Mouse (Mus musculus) cerebellum, postnatal 4 days (tissue): ENCODE measurements around the gene Kctd19.
A peak's percentile ranks its signal among the peaks of the same experiment; 100 is the strongest.

ENCODE experiments used
- DNase-seq, 2 experiments: peaks; one replicate each; pipeline ENCODE4 v3.0.0; 2022; ENCODE audit warnings: low spot score in 2 of 2, mixed read lengths in 1 of 2

Kctd19 gene

GRCm38 (mm10) chr8:105413391-105413790 lies at the start of gene Kctd19, which contains the start of gene Lrrc36:
Kctd19 (minus strand) TSS chr8:105413502.
Lrrc36 (plus strand) TSS chr8:105413571.
- DNase-seq = peak; percentile 42 to 64

GRCm38 (mm10) chr8:105461085-105461803 lies 47.9 kb upstream of the Kctd19 start:
- DNase-seq = no peak

DNA sequence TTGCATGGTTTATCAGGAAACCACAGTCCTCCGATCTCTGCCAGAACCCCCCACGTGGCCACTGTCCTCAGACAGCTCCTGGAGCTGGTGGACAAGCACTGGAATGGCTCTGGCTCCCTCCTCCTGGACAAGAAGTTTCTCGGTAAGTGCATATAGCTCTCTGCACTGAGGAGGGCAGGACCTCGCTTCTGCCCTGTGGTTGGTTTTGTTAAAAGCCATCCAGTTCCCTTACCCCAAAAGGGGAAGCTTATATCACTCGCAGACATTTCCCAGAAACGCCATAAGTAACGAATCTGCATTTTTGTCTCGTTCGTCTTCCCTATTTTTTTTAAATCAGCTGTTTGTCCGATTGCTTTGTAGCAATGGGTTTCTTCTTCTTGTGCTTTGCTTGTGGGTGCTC lies 41.9 kb upstream of the Kctd19 start:
- DNase-seq = no peak

GRCm38 (mm10) chr8:105454088-105454487 lies 40.8 kb upstream of the Kctd19 start:
- DNase-seq = no peak

GRCm38 (mm10) chr8:105453296-105453695 lies 40.0 kb upstream of the Kctd19 start:
- no peak for DNase-seq

DNA sequence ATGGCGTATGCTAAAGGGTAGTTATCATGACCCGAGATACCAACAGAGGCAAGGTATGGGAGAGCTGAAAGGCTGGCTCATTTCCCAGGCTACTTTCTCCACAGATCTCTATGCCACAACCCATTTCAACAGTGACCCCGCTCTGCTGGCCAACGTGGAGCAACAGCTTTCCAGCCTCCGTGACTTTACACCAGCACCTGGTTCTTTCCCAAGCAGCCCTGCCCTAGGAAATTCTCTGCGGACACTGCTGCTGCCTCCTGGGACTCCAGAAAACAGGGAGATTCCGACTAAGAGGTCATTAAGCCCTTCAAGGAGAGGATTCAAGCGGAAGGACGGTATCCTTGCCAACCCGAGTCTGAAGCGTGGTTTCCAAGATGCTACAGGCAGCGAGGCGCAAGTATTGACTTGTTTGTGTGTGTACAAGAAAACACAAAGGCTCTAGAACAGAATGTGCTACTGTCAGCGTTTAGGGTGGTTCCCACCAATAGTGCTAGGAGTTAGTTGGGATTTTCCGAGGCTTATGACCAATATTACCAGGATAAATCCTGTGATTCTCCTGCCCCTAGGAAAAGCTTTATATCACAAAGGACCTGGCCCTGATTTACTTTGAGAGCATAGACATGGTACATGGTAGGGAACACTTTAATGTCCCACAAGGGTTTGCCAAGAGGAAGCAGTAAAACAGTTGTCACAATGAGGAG lies 38.8 kb upstream of the Kctd19 start:
- no peak for DNase-seq

- no peak for DNase-seq
Observed at GRCm38 (mm10) chr8:105450977-105451376, 37.7 kb upstream of the Kctd19 start.

DNA sequence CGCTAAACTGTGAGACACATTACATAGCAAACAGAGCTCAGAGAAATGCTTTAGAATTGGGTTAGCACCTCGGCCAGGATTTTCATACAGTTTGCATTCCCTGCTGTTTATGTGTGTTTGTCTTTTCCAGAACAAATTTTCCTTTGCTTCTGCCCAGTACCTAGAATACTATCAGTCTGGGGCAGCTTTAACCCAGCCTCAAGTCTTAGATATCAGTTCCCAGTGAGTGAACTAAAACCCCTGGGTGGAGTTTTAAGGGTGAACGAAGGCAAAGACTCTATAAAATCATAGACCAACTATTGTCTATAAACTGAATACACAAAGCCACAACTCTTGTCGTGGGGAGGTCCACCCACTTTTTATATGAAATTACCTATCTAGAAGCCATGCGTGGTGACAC lies 35.3 kb upstream of the Kctd19 start:
- no peak for DNase-seq

DNA sequence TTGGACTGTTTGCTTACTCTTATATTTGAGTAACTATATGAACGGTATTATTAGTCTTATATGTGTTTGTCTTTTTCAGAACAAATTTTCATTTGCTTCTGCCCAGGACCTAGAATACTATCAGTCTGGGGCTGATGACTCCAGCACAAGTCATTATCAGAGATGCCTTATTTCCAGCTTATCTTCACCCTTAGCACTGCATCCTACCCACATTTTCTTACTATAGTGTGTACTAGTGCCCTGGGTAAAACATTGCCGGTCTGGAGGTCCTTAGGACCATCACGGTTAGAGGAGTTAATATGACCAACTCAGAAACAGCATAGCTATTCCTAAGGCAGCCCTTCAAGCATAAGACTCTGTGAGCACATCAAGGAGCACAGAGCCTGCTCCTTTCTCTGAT lies 34.9 kb upstream of the Kctd19 start:
- DNase-seq = no peak

GRCm38 (mm10) chr8:105446127-105446552 lies 32.8 kb upstream of the Kctd19 start:
- DNase-seq = peak in 1 of 2 experiments; percentile 51

- DNase-seq = no peak
Observed at GRCm38 (mm10) chr8:105445296-105446126, 32.2 kb upstream of the Kctd19 start.

- no peak for DNase-seq
Observed at GRCm38 (mm10) chr8:105442661-105443060, 29.4 kb upstream of the Kctd19 start.

DNA sequence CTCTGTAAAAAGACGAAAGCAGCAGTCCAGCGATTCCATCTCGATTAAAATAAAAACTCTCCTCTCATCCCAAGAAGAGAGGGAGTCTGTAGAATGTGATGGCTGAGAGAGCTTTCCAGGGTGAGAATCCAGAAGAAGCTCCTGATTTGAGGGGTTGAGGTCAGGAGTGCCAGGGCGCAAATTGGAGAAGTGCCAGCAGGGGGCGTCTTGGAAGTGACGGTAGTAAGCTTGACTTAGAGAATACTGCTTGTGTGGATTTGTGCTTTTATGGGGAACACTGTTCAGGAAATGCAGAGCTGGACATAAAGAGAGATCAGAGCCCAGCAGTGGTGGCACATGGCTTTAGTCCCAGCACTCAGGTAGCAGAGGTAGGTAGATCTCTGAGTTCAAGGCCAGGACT lies 28.1 kb upstream of the Kctd19 start:
- DNase-seq = peak in 1 of 2 experiments; percentile 63

GRCm38 (mm10) chr8:105438865-105439264 lies 25.6 kb upstream of the Kctd19 start:
- DNase-seq = peak; percentile 33 to 52

- DNase-seq = no peak
Observed at GRCm38 (mm10) chr8:105437078-105437748, 23.9 kb upstream of the Kctd19 start.

GRCm38 (mm10) chr8:105436218-105436617 lies 22.9 kb upstream of the Kctd19 start:
- no peak for DNase-seq

GRCm38 (mm10) chr8:105434136-105434535 lies 20.8 kb upstream of the Kctd19 start:
- no peak for DNase-seq

GRCm38 (mm10) chr8:105433511-105433910 lies 20.2 kb upstream of the Kctd19 start:
- no peak for DNase-seq

- no peak for DNase-seq
Observed at GRCm38 (mm10) chr8:105433021-105433420, 19.7 kb upstream of the Kctd19 start.

GRCm38 (mm10) chr8:105431743-105432515 lies 18.6 kb upstream of the Kctd19 start:
- DNase-seq = no peak

DNA sequence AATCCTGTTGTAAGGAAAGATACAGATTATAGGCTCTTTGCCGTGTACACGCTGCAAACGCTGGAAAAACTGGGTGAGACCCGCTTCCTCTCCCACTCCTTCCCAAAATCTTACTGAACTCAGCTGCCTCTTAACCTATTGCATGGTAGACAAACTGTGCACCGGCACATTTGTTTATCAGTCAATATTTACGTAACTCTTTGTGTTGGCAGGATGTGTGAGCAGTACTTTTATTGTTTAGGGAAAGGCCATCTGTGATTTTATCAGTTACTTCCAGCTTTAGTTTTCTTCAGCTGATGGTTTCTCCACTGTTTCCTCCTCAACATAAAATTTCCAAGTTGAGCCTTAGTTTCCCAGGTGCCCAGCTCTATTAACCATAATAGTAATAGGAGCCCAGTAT lies 13.6 kb upstream of the Kctd19 start:
- no peak for DNase-seq
